Mouse (Mus musculus): ENCODE measurements around the gene Lrrc7. TPM values are rescaled to one million over a fixed set of nuclear protein-coding genes. Genes with fewer than 3 reads are reported as not detected.

The Lrrc7 gene
- polyA plus RNA-seq, 1 experiment: 0.04 TPM

DNA sequence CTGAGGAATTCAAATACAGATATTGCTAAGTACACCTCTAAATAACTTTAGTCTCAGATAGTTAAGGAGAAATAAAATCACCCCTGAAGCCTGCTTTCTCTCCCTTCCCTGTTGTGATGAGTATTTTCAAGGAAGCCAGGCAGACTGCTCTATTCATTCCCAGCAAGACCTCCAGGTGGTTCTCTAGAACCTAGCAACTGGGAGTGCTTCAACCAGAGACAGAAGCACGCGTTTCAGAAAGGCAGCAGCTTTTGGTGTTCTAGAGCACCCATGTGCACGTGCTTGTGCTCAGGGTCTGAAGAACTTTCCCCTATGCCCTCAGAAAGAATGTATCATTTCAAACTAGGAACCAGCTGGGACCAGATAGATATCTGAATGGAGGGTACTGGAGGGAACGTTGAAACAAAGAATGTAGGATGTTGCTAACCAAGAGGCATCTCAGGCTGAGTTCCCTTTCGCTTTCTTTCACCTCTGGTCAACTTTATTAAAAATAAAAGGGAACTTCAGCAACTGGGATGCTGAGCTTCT, 2.8 kb downstream of the Lrrc7 start:
- DNase-seq (ENCODE audit: low read depth in 1 of 2, low spot score in 2 of 2): no peak
- H3K4me1 ChIP-seq (ENCODE audit: control insufficient read depth, insufficient read depth, insufficient read length): no peaks in the 10 kb centered on the region
- TF ChIP-seq POLR2A (IDR thresholded peaks at IDR 0.05; ENCODE audit: low read depth, low read length) (no peak), CTCF (IDR thresholded peaks at IDR 0.05; ENCODE audit: extremely low read depth, insufficient read depth, insufficient read length, insufficient replicate concordance) (no peak)
- H3K27me3 ChIP-seq (ENCODE audit: control insufficient read depth, insufficient read depth, low read length): peaks cover 3% of the 10 kb centered on the region; the same call in 1 of the 2 replicates
- no peaks in the 10 kb centered on the region for H3K36me3 ChIP-seq (ENCODE audit: control insufficient read depth, insufficient read depth, low read length)
- no peak overlapping the region for H3K27ac ChIP-seq (ENCODE audit: insufficient read depth, low read length)
- H3K4me3 ChIP-seq (ENCODE audit: extremely low read depth, insufficient read depth, insufficient read length): no peak overlapping the region
- WGBS: 13% methylated on average over 5 of the region's 5 CpGs

DNA sequence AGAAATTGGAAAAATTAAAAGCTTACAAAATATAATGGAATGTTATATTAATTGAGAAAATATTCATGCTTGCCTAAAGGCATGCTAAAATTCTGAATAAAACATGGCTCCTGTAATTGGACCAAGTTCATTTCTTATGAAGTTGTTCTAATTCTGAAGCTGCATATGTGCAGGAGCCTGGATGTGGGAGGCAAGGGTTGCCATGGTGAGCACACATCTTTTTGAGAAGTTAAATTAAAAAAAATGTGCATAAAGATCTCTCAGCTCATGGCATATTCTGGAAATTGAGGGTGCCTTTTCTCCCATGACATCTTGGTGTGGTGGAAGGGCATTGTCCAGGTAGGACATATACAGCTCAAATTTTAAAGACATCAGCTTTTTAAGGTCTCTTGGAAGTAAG, 3.4 kb downstream of the Lrrc7 start:
- Histone ChIP-seq H3K4me3 (ENCODE audit: extremely low read depth, insufficient read depth, insufficient read length) (no peak overlapping the region), H3K36me3 (ENCODE audit: control insufficient read depth, insufficient read depth, low read length) (no peaks in the 10 kb centered on the region), H3K4me1 (ENCODE audit: control insufficient read depth, insufficient read depth, insufficient read length) (no peaks in the 10 kb centered on the region), H3K27ac (ENCODE audit: insufficient read depth, low read length) (no peak overlapping the region), H3K27me3 (ENCODE audit: control insufficient read depth, insufficient read depth, low read length) (peaks cover 3% of the 10 kb centered on the region; the same call in 1 of the 2 replicates)
- TF ChIP-seq CTCF (IDR thresholded peaks at IDR 0.05; ENCODE audit: extremely low read depth, insufficient read depth, insufficient read length, insufficient replicate concordance) (no peak), POLR2A (IDR thresholded peaks at IDR 0.05; ENCODE audit: low read depth, low read length) (no peak)
- no peak for DNase-seq (ENCODE audit: low read depth in 1 of 2, low spot score in 2 of 2)

DNA sequence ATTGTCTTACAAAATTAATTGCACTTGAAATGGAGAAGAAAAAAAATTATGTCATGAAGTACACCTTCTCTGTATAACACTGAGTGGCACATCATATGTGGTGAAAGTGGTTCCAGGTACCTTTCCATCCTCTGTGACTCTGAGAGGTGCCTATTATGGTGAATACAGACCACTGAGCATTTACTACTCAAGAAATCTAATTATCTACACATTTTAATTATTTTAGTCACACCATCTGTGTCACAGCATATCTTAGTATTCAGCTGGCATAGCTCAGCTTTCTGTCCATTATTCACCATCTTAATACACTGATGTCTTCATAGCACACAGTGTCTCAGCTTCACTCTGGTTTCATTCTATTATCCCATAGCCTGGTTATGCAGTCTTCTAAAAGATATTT, 7.7 kb downstream of the Lrrc7 start:
- Histone ChIP-seq H3K4me1 (ENCODE audit: control insufficient read depth, insufficient read depth, insufficient read length) (no peaks in the 10 kb centered on the region), H3K4me3 (ENCODE audit: extremely low read depth, insufficient read depth, insufficient read length) (no peak overlapping the region), H3K36me3 (ENCODE audit: control insufficient read depth, insufficient read depth, low read length) (no peaks in the 10 kb centered on the region), H3K27me3 (ENCODE audit: control insufficient read depth, insufficient read depth, low read length) (no peaks in the 10 kb centered on the region), H3K27ac (ENCODE audit: insufficient read depth, low read length) (no peak overlapping the region)
- no peak for DNase-seq (ENCODE audit: low read depth in 1 of 2, low spot score in 2 of 2)
- TF ChIP-seq POLR2A (IDR thresholded peaks at IDR 0.05; ENCODE audit: low read depth, low read length): no peak
- TF ChIP-seq CTCF (IDR thresholded peaks at IDR 0.05; ENCODE audit: extremely low read depth, insufficient read depth, insufficient read length, insufficient replicate concordance): no peak

DNA sequence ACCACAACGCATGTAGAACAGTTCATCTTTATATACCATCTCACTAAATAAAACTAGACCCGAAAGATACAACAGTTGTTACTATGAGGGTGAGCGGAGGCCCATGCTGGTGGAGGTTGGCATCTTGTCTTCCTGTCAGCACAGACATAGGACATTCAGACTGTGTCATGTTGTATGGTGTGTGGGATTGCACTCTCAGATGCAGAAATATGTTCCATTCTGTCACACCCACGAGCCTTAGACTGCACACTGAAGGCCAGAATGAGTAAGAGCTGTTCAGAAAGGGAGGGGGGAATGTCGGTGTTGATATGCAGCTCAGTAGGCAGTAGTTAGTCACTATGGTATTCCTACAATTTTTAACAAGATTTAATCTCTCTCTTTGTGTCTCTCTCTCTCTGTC, 9.9 kb downstream of the Lrrc7 start:
- 70% methylated on average over 5 of the region's 5 CpGs for WGBS
- DNase-seq (ENCODE audit: low read depth in 1 of 2, low spot score in 2 of 2): no peak
- Histone ChIP-seq H3K4me3 (ENCODE audit: extremely low read depth, insufficient read depth, insufficient read length) (no peak overlapping the region), H3K36me3 (ENCODE audit: control insufficient read depth, insufficient read depth, low read length) (no peaks in the 10 kb centered on the region), H3K4me1 (ENCODE audit: control insufficient read depth, insufficient read depth, insufficient read length) (no peaks in the 10 kb centered on the region), H3K27ac (ENCODE audit: insufficient read depth, low read length) (no peak overlapping the region), H3K27me3 (ENCODE audit: control insufficient read depth, insufficient read depth, low read length) (no peaks in the 10 kb centered on the region)
- TF ChIP-seq CTCF (IDR thresholded peaks at IDR 0.05; ENCODE audit: extremely low read depth, insufficient read depth, insufficient read length, insufficient replicate concordance): no peak
- TF ChIP-seq POLR2A (IDR thresholded peaks at IDR 0.05; ENCODE audit: low read depth, low read length): no peak

DNA sequence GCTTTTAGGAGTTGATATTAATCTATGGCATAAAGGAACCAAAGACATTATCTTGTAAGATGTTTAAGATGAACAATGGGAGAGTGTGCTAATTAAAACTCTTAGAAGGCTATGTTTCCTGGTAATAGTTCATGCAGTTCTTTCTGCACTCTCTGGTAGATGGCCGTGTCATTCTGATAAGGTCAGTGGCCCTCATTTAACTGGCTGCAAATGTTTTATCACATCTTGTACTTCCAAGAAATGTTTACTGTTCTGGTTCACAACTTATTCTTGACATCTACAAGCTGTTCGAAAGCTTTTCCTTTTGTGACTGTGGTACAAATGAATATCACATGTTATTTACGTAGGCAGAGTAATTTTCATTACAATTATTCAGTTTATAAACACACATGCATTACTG, 18.5 kb downstream of the Lrrc7 start:
- no peaks in the 10 kb centered on the region for H3K36me3 ChIP-seq (ENCODE audit: control insufficient read depth, insufficient read depth, low read length)
- TF ChIP-seq POLR2A (IDR thresholded peaks at IDR 0.05; ENCODE audit: low read depth, low read length) (no peak), CTCF (IDR thresholded peaks at IDR 0.05; ENCODE audit: extremely low read depth, insufficient read depth, insufficient read length, insufficient replicate concordance) (no peak)
- H3K27me3 ChIP-seq (ENCODE audit: control insufficient read depth, insufficient read depth, low read length): no peaks in the 10 kb centered on the region
- H3K27ac ChIP-seq (ENCODE audit: insufficient read depth, low read length): no peak overlapping the region
- H3K4me1 ChIP-seq (ENCODE audit: control insufficient read depth, insufficient read depth, insufficient read length): no peaks in the 10 kb centered on the region
- H3K4me3 ChIP-seq (ENCODE audit: extremely low read depth, insufficient read depth, insufficient read length): no peak overlapping the region
- DNase-seq (ENCODE audit: low read depth in 1 of 2, low spot score in 2 of 2): no peak
- 87% methylated on average over 3 of the region's 3 CpGs for WGBS

DNA sequence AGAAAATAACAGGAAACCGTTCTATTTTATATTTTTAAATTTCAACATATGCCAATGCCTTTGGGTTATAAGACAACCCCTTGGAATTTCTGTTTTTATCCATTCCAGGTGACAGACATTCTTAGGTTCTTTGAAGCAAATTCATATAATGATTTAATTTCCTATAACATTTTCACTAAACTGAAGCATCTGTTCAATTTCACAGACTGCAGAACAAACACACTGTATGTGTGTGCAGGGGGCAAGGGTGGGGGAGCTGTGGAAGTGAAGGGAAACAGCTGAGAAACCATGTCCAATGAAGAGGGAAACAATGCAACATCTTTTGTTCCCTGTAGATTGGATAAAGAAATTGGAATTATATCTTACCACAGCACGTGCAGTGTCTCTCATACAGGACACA, 29.2 kb downstream of the Lrrc7 start:
- 73% methylated on average over 2 of the region's 2 CpGs for WGBS
- no peak for DNase-seq (ENCODE audit: low read depth in 1 of 2, low spot score in 2 of 2)

DNA sequence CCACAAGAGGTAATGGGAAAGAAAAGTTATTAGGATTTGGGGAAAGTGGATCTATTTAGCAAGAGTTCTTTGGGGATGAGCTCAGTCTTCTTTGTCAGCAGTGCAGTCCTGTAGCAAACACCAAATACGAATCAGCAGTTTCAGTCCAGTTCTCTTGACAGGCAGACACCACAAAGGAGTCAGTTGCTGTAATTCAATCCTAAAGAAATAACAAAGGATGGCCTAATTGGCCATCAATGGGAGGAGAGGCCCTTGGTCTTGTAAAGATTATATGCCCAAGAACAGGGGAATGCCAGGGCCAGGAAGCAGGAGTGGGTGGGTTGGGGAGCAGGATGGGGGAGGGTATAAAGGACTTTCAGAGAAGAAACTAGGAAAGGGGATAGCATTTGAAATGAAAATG, 33.5 kb downstream of the Lrrc7 start:
- Histone ChIP-seq H3K27me3 (ENCODE audit: control insufficient read depth, insufficient read depth, low read length) (no peaks in the 10 kb centered on the region), H3K4me1 (ENCODE audit: control insufficient read depth, insufficient read depth, insufficient read length) (no peaks in the 10 kb centered on the region), H3K36me3 (ENCODE audit: control insufficient read depth, insufficient read depth, low read length) (no peaks in the 10 kb centered on the region), H3K4me3 (ENCODE audit: extremely low read depth, insufficient read depth, insufficient read length) (no peak overlapping the region), H3K27ac (ENCODE audit: insufficient read depth, low read length) (no peak overlapping the region)
- TF ChIP-seq CTCF (IDR thresholded peaks at IDR 0.05; ENCODE audit: extremely low read depth, insufficient read depth, insufficient read length, insufficient replicate concordance): no peak
- TF ChIP-seq POLR2A (IDR thresholded peaks at IDR 0.05; ENCODE audit: low read depth, low read length): no peak
- no peak for DNase-seq (ENCODE audit: low read depth in 1 of 2, low spot score in 2 of 2)
- WGBS: 58% methylated on average over 1 of the region's 1 CpGs

More for the DNA sequence above, 29.2 kb downstream of the Lrrc7 start:
- no peak overlapping the region for H3K27ac ChIP-seq (ENCODE audit: insufficient read depth, low read length)
- no peaks in the 10 kb centered on the region for H3K4me1 ChIP-seq (ENCODE audit: control insufficient read depth, insufficient read depth, insufficient read length)
- H3K4me3 ChIP-seq (ENCODE audit: extremely low read depth, insufficient read depth, insufficient read length): no peak overlapping the region
- no peaks in the 10 kb centered on the region for H3K36me3 ChIP-seq (ENCODE audit: control insufficient read depth, insufficient read depth, low read length)
- no peaks in the 10 kb centered on the region for H3K27me3 ChIP-seq (ENCODE audit: control insufficient read depth, insufficient read depth, low read length)
- TF ChIP-seq CTCF (IDR thresholded peaks at IDR 0.05; ENCODE audit: extremely low read depth, insufficient read depth, insufficient read length, insufficient replicate concordance) (no peak), POLR2A (IDR thresholded peaks at IDR 0.05; ENCODE audit: low read depth, low read length) (no peak)

All from spleen, adult 2 months (tissue).